Mouse (Mus musculus): ENCODE results near the gene Otub2.

- TF ChIP-seq GABPA (IDR thresholded peaks at IDR 0.05; ENCODE audit: low read depth, low read length) (no peak), MXI1 (IDR thresholded peaks at IDR 0.05; ENCODE audit: low read depth, low read length) (no peak), RCOR1 (IDR thresholded peaks at IDR 0.05; ENCODE audit: low read depth, low read length) (no peak), POLR2AphosphoS5 (IDR thresholded peaks at IDR 0.05; ENCODE audit: borderline replicate concordance, low read depth, low read length) (no peak), CTCF (IDR thresholded peaks at IDR 0.05 in 2 of 3, conservative IDR thresholded peaks at IDR 0.05 in 1 of 3; ENCODE audit: control insufficient read depth in 1 of 3, insufficient read depth in 1 of 3, low read depth in 2 of 3, low read length in 3 of 3, poor library complexity in 1 of 3, severe bottlenecking in 1 of 3) (no peak), POLR2A (IDR thresholded peaks at IDR 0.05; ENCODE audit: control insufficient read depth in 1 of 2, insufficient read depth in 1 of 2, low read depth in 1 of 2, low read length in 2 of 2, poor library complexity in 1 of 2) (no peak), TAL1 (IDR thresholded peaks at IDR 0.05; ENCODE audit: low read length) (no peak)
Measured at GRCm38 (mm10) chr12:103404131-103404530, 15.6 kb downstream of the Otub2 start.

Measured in MEL (cell line).